Mouse (Mus musculus) cerebellum, adult 11 months (tissue): ENCODE measurements around the gene Ddx17.

Source experiments
- DNase-seq: peaks from one replicate; pipeline ENCODE4 v3.0.0; 2022

The Ddx17 gene

GRCm38 (mm10) chr15:79517710-79518109, 28.8 kb downstream of the Ddx17 start:
- DNase-seq = no peak

- DNase-seq = no peak
Measured at GRCm38 (mm10) chr15:79516171-79517096, 30.1 kb downstream of the Ddx17 start, which contains the start of gene Kdelr3. Gene Kdelr3, plus strand, starts transcription at chr15:79516411.

- no peak for DNase-seq
Measured at GRCm38 (mm10) chr15:79513940-79514339, 32.6 kb downstream of the Ddx17 start.

DNA sequence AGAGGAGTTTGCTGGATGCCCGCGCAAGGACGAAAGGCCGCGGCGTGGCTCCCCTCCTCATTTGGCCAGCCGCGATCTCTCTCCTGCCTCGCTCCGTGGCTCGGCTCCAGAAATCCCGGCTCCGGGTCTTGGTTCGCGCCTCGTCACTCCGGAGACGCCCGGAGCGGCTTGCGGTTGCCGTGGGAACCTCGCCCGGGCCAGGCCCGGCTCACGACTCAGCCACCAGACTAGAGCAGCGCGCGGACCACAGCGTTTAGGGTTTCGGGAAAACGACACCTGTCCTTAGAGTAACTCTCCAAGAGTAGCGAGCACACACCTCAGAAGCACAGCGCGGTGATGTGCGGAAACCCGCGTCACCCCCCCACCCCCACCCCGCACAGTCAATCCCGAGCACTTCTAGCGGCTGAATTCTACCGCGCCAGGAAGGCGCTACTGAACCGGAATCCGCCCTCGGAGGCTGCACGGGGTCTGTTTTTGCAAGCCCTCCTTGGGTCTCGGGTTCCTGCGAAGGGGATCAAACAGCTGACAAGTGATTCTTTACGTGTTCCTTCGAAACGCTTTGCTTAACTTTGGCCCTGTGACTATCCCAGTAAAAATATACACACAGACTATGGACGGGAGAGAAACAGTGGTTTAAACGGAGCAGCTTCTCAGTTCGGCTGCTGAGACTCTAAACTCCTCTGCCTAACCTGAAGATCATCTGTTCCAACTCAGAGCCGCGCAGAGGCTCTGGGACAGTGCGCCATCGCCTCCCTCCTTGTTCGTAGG, 34.8 kb downstream of the Ddx17 start:
- DNase-seq = peak; percentile 55

DNA sequence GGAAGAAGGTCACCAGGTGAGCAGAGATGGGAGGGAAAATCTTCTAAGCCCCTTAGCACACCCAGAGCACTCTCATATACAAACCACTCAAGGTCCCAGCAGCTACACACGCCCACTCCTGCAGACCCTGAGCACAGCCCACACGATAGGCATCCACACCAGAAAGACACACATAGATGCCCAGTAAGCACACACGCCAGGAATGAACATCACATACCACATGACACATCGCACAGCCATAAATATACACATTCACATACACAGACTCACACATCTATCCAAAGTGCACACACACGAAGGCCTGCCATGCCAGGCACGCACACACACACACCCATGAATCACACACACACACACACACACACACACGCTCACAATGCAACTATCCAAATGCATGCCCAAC, 36.1 kb downstream of the Ddx17 start:
- DNase-seq = no peak

GRCm38 (mm10) chr15:79509998-79510397, 36.5 kb downstream of the Ddx17 start:
- DNase-seq = no peak

GRCm38 (mm10) chr15:79507055-79507828, 39.3 kb downstream of the Ddx17 start:
- DNase-seq = no peak

GRCm38 (mm10) chr15:79506460-79506859, 40.1 kb downstream of the Ddx17 start:
- no peak for DNase-seq

- no peak for DNase-seq
Measured at GRCm38 (mm10) chr15:79505616-79506283, 40.8 kb downstream of the Ddx17 start.

DNA sequence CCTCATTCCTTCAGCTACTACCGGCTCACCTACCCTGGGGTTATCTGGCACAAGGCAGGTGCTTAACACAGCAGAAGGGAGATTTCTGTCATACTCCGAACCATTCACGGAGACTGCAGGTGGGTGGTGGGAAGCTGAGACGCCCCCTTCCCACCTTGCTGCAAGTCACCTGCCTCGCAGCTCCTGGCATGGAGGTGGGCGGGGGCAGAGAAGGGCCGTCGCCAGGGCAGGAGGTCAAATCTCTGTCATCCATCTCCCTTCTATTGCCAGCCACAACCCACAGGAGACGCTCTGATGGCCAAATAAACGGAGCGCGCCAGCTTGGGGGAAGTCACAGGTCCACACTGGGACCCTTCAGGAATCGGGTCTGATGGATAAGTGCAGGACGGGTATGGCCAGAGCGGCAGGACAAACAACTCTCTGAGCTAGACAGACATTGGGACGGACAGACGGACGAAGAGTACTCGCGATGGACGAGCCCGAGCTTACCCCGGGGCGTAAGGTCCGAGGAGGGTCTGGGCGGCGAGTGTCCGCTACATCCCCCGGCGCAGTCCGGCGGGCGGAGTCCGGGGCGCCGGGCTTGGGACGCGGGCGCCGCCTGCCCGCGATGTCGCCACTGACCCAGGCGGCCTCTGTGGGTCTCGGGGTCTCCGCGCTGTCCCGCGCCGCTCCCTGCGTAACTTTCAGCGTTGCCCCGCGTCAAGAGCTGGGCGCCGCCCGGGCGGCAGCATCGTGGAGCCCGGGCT, 41.7 kb downstream of the Ddx17 start, which contains the start of gene Kcnj4:
TSS of gene Kcnj4 (minus strand) at position 535 of the 746 bp plus-strand sequence.
- DNase-seq = no peak

DNA sequence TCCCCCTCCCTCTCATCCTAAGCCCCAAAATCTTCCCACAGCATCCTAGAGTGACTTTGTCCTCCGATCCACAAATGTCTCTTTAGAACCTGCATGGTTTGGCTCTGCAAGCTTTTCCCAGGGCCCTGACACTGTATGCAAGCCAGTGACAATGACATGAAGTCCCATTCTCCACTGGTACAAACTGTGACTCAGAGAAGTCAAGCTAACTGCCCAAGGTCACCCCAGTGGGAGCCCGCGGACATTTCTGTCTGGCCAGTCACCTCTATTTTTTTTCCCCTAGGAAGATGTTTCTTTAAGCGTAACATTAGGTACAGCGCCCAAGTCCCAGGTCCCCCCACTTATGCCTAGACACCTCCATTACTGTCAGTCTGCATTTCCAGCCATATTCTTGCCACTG, 43.1 kb downstream of the Ddx17 start:
- DNase-seq = no peak

GRCm38 (mm10) chr15:79502891-79503341, 43.6 kb downstream of the Ddx17 start:
- DNase-seq = no peak

DNA sequence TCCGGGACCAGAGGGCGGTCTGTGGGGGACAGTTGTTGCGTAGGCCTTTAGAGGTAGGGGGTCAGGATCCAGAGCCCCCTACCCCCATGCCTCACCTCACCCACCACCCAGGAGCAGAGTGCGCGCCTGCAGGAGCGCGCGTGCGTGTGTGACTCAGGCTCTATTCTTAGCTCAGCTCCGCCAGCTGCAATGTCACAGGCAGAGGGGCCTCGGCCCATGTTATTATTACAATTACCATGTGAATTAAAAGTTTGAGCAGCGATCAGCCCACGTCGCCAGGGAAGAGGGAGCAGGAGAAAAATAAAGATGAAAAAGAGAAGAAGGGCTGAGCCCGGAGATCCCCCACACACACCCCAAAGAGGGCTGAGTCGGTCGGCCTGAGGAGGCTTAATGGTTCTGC, 46.4 kb downstream of the Ddx17 start:
- no peak for DNase-seq

DNA sequence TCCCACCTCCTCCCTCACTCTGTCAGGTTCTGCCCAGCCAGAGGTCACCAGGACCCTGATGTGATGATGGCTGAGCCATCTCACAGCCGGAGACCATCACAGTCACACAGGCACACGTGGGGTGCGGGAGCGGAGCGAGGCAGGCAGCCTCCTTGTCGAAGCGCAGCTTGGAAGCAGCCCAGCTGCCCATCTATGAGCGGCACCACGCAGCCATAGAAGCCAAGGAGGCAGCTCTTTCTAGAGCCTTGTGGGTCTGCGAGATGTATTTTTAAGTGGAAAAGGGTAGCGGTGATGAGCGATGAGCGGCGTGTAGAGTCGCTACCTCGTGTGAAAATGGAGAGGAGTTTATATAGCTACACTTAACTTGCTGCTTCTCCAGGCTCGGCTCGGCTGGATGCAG, 53.0 kb downstream of the Ddx17 start:
- no peak for DNase-seq

DNA sequence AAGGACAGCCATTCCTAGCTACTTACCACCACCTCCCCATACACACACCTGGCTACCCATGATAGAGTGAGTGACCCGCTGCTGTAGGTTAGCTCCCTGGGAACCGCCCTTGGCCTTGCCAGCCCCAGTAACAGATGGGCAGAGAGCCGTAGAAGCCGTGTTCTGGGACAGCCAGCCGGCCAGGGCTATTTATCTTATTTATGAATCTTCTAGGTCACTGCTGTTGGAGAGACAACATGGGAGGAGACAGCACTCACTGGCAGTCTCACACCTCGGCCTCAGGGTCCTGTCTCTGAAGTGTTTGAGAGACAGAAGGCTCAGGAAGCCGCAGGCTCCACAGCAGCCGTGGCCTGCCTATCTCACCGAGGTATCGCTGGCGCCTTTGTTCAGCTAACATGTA, 57.1 kb downstream of the Ddx17 start:
- DNase-seq = no peak

DNA sequence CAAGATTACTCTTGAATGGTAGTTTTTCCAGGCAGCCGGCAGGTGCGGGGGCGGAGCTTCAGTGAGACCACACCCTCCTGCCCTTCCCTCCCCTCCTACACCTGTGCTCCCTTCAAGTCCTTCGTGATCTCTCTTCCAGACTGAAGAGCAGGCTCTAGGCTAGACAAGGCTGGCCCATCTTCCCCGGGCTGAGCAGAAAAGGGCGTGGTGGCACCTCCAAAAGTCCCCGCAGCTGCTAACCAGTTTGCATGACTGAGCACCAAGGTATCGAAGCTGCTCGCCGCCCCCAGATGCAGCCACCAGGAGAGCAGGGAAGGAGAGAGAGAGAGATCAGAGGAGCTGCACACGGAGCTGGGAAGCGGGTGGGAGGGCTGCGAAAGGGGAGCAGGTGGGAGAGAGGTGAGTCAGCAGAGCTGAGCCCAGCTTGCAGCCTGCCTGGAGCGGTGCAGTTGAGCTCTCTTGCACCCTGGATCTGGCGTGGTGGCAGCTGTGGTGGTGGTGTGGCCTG, 65.3 kb downstream of the Ddx17 start:
- no peak for DNase-seq
